Mouse (Mus musculus) adrenal gland, adult 2 months (tissue): ENCODE data around the gene Gm3047. TPM values are rescaled to one million over a fixed set of nuclear protein-coding genes. Genes with fewer than 3 reads are reported as not detected.
"Not testable (repeated sequence)": the region's sequence is repeated elsewhere in the genome, so short reads cannot be mapped to it uniquely, and the experiment has no call there.

Experiments used
- DNase-seq: peaks from one replicate; pipeline ENCODE4 v3.0.0; 2021
- long read RNA-seq: library from polyadenylated mRNA; stranded (forward); transcript quantifications from one replicate; pipeline ENCODE4 v2.0.0, GENCODE M21; 2021
- polyA plus RNA-seq: library from polyadenylated mRNA; depleted of rRNA; stranded (reverse); fragments of >200 nt; gene quantifications from 2 replicates; pipeline ENCODE4 v1.2.3, GENCODE M21; 2012; rRNA removed
- total RNA-seq, 2 experiments: library from RNA; stranded (reverse); gene quantifications; 2 replicates each; pipeline ENCODE4 v1.2.3; 2021

Gene Gm3047
- total RNA-seq, result not detected
- polyA plus RNA-seq, result not detected in 2 replicates
- long read RNA-seq, result 0 reads

DNA sequence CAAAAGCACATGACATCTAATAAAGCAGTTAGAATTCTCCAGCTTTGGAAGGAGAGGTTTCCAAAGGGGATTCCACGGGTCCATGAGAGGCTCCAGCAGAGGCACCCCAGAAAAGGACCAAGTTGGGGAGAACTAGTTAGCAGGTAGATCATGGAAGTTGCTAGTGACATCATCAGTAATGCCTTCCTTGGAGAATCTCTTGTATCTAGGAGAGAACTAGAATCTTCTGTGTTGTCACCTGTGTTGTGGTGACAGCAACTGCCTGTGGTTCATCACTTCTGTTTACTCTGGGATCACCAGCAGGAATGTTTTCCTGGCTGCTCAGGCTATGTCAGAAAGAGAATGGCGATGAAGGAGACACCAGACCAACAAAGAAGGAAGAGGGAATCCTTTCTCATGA is at the start of gene Gm3047:
TSS of gene Gm3047 (plus strand) at position 301 of the 400 bp plus-strand sequence.
- not testable (repeated sequence) for DNase-seq

Other genes with a start within 250 kb of the Gm3047 start
- gene Gm3149, start 238.1 kb upstream of the Gm3047 start, total RNA-seq, result not detected
- not detected in 2 replicates for gene Gm3149, start 238.1 kb upstream of the Gm3047 start, polyA plus RNA-seq
- gene 2610042L04Rik, start 220.6 kb upstream of the Gm3047 start, total RNA-seq, result not detected
- gene 2610042L04Rik, start 220.6 kb upstream of the Gm3047 start, polyA plus RNA-seq, result not detected in 2 replicates
- gene Gm3159, start 157.9 kb upstream of the Gm3047 start, total RNA-seq, result not detected
- not detected in 2 replicates for gene Gm3159, start 157.9 kb upstream of the Gm3047 start, polyA plus RNA-seq
- not detected for gene Gm3164, start 140.0 kb upstream of the Gm3047 start, total RNA-seq
- 0.06 TPM in 1 of 2 replicates, not detected in the other for gene Gm3164, start 140.0 kb upstream of the Gm3047 start, polyA plus RNA-seq
- not detected for gene Gm3173, start 124.4 kb upstream of the Gm3047 start, total RNA-seq
- gene Gm3173, start 124.4 kb upstream of the Gm3047 start, polyA plus RNA-seq, result not detected in 2 replicates
- not detected for gene Gm3182, start 73.7 kb upstream of the Gm3047 start, total RNA-seq
- gene Gm3182, start 73.7 kb upstream of the Gm3047 start, polyA plus RNA-seq, result not detected in 2 replicates
- gene Gm8159, start 76.9 kb downstream of the Gm3047 start, total RNA-seq, result not detected
- not detected in 2 replicates for gene Gm8159, start 76.9 kb downstream of the Gm3047 start, polyA plus RNA-seq
- not detected for gene Gm3239, start 108.8 kb downstream of the Gm3047 start, total RNA-seq
- not detected in 2 replicates for gene Gm3239, start 108.8 kb downstream of the Gm3047 start, polyA plus RNA-seq
- gene Gm7876, start 153.8 kb downstream of the Gm3047 start, total RNA-seq, result not detected
- gene Gm7876, start 153.8 kb downstream of the Gm3047 start, polyA plus RNA-seq, result not detected in 2 replicates
- not detected for gene Gm3252, start 171.4 kb downstream of the Gm3047 start, total RNA-seq
- gene Gm3252, start 171.4 kb downstream of the Gm3047 start, polyA plus RNA-seq, result 0.04 TPM in 1 of 2 replicates, not detected in the other
- not detected for gene Gm9602, start 220.9 kb downstream of the Gm3047 start, total RNA-seq
- not detected in 2 replicates for gene Gm9602, start 220.9 kb downstream of the Gm3047 start, polyA plus RNA-seq